Mouse (Mus musculus) lung, postnatal 36 days (tissue): ENCODE results near the gene Rab5b.
"Not testable (repeated sequence)": the region's sequence is repeated elsewhere in the genome, so short reads cannot be mapped to it uniquely, and the experiment has no call there.

Experiments
- DNase-seq: peaks from one replicate; pipeline ENCODE4 v3.0.0; 2022; ENCODE audit warnings: mixed read lengths

The Rab5b gene

DNA sequence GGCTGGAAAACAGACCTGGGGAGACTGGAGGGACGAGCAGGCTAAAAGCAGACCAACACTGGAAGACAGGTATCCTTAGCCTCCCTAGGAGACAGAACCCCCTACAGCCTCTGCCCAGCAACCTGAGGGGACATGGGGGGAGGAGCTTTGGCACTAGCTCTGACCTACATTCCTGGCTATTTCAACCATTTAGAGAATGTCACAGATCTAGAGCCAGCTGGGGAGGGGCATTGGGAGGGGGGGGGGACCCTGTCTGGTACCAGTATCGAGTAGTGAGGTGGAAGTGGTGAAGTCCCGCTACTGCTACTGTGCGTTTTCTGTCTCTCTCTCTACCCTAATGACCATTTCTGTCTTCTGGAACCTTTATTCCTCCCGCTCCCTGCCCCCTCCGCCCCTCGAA, 54.2 kb downstream of the Rab5b start:
- no peak for DNase-seq

DNA sequence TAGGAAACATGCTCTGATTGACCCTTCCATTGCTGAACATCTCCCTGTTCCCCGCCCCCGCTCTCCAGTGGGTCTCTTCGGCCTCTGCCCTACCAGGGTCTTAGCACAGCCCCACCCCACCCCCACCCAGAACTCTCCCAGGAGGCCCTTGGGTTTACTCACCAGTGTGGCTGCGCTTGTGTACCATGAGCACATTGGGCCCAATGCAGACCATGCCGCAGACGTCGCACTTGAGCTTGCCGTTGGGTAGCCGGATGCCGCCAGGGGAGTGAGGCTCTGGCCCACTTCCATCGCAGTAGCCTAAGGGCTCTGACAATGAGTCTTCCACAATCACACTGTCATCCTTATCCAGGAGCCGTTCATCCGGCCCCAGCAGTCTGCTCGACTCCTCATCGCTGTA, 55.2 kb downstream of the Rab5b start:
- DNase-seq: no peak

- DNase-seq: no peak
Measured at GRCm38 (mm10) chr10:128639999-128640398, 56.1 kb downstream of the Rab5b start.

DNA sequence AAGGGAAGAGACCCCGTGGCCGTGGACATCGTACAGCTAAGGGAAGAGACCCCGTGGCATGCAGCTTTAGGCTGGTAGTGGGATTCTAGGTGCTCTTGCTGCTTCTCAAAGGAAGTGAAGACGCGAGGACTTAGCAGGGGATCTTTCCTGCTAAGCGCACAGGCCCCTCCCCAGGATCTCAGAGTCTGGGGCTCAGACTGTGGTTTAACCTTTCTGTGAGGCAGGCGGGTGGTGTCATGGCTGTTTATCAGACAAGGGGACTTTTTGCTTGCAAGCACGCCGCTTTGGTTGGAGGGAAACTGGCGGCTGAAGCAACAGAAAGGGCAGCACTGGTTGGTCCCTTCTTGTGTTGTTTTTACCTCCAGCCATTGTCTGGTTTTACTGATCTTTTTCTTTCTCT, 59.1 kb downstream of the Rab5b start:
- DNase-seq: no peak

- DNase-seq: no peak
Measured at GRCm38 (mm10) chr10:128636561-128636960, 59.5 kb downstream of the Rab5b start.

GRCm38 (mm10) chr10:128635697-128636096, 60.4 kb downstream of the Rab5b start:
- no peak for DNase-seq

DNA sequence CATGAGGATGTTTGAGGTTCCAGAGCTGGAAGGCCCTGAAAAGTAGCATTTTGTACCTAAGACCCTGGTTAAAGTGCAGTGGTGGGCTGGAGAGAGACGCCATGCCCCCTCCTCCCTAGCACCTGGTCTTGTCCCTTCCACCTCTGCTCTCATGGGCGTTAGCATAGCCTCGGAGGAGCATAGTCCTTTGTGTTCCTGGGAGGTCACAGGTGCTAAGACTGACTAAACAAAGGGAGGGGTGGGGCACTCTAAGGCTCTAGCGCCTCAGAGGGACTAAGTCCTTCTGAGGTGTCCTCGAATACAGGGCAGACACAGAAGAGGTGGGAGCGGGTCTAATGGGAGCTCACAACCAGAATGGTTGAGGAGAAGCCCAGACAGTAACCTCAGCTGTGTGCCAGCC, 64.5 kb downstream of the Rab5b start:
- DNase-seq: no peak

DNA sequence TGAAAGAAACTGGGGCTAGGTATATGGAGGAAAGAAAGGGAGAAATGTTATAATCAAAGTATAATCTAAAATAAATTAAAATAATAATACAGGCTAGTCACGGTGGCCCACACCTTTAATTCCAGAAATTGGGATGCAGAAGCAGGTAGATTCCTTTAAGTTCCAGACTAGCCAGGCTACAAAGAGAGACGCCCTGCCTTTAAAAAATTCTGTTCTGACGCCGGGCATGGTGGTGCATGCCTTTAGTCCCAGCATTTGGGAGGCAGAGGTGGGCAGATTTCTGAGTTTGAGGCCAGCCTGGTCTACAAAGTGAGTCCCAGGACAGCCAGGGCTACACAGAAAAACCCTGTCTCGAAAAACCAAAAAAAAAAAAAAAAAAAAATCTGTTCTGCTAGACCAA, 65.8 kb downstream of the Rab5b start:
- DNase-seq: not testable (repeated sequence)

DNA sequence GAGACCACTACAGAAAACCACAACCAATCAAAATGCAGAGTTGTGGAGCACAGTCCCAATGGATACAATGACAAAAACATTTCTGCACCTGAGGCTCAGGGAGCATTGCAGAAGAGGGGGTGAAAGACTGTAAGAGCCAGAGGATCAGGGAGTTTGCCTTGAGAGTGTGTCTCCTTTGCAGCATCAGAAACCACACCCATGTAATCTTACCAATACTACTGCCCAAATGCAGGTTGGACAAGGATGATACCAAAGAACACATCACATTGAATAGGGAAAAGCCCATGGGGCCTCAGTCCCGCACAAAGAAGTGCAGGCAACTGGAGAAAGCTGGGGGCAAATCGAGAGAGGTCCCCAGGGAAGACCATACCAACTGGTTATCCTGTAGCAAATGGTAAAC, 66.3 kb downstream of the Rab5b start:
- no peak for DNase-seq

DNA sequence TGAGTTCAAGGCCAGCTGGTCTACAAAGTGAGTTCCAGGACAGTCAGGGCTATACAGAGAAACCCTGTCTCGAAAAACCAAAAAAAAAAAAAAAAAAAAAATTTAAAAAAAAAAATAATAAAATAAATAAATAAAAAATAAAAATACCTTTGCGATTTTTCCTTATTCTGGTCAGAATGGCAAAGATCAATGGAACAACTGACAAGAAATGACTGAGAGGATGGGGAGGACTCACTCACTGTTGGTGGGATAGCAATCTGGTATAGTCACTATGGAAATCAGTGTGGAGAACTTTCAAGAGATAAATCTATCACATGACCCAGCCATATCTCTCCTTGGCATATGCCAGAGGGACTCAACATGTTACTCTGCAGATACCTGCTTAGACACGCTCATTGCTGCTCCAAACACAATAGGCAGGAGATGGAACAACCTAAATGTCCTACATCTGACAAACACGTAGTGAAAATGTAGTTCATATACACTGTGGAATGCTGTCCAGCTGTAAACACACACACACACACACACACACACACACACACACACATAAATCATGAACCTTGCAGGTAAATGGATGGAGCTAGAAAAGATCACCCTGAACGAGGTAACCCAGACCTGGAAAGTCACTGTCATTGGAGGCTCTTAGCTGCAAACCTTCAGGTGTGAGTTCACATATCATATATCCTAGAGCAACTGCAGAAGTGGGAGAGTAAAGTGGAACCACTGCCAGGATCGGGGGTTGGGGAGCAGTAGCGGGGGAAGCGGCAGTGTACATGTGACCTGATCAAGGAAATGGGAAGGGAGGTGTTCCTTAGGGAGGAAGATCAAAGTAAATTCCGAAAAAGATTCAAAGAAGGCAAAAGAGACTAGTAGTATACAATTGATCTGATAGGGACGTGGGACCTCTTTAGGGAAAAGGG, 68.4 kb downstream of the Rab5b start:
- DNase-seq: no peak
